Mouse (Mus musculus) B cell, adult 2 months (primary cell): ENCODE data around the gene Sash1.

Experiments
- DNase-seq, 2 experiments: peaks; one replicate each; pipeline ENCODE4 v3.0.0; 2022

The Sash1 gene

GRCm38 (mm10) chr10:8785451-8786145 is 100.3 kb downstream of the Sash1 start:
- DNase-seq = no peak

- DNase-seq = no peak
Measured at GRCm38 (mm10) chr10:8781876-8782372, 103.9 kb downstream of the Sash1 start.

GRCm38 (mm10) chr10:8779842-8780241 is 106.0 kb downstream of the Sash1 start:
- DNase-seq = no peak

- no peak for DNase-seq
Measured at GRCm38 (mm10) chr10:8778845-8779244, 107.0 kb downstream of the Sash1 start.

- DNase-seq = no peak
Measured at GRCm38 (mm10) chr10:8777552-8778253, 108.2 kb downstream of the Sash1 start.

- no peak for DNase-seq
Measured at GRCm38 (mm10) chr10:8776791-8777190, 109.1 kb downstream of the Sash1 start.

- no peak for DNase-seq
Measured at GRCm38 (mm10) chr10:8775794-8776193, 110.1 kb downstream of the Sash1 start.

GRCm38 (mm10) chr10:8772464-8773209 is 113.2 kb downstream of the Sash1 start:
- no peak for DNase-seq

- no peak for DNase-seq
Measured at GRCm38 (mm10) chr10:8770931-8771653, 114.8 kb downstream of the Sash1 start.

- no peak for DNase-seq
Measured at GRCm38 (mm10) chr10:8768654-8769053, 117.2 kb downstream of the Sash1 start.

- DNase-seq = no peak
Measured at GRCm38 (mm10) chr10:8767381-8767780, 118.5 kb downstream of the Sash1 start.

- DNase-seq = peak; percentile 14 to 21
Measured at GRCm38 (mm10) chr10:8765922-8766522, 119.8 kb downstream of the Sash1 start.

- DNase-seq = no peak
Measured at GRCm38 (mm10) chr10:8762771-8763170, 123.1 kb downstream of the Sash1 start.

GRCm38 (mm10) chr10:8762209-8762701 is 123.6 kb downstream of the Sash1 start:
- DNase-seq = no peak

- no peak for DNase-seq
Measured at GRCm38 (mm10) chr10:8761656-8762055, 124.2 kb downstream of the Sash1 start.

GRCm38 (mm10) chr10:8760598-8760997 is 125.3 kb downstream of the Sash1 start:
- no peak for DNase-seq

GRCm38 (mm10) chr10:8759228-8759627 is 126.6 kb downstream of the Sash1 start:
- DNase-seq = no peak

GRCm38 (mm10) chr10:8757429-8757931 is 128.4 kb downstream of the Sash1 start:
- DNase-seq = no peak

GRCm38 (mm10) chr10:8756604-8757354 is 129.1 kb downstream of the Sash1 start:
- DNase-seq = no peak

GRCm38 (mm10) chr10:8753377-8753776 is 132.5 kb downstream of the Sash1 start:
- DNase-seq = no peak

GRCm38 (mm10) chr10:8752436-8752835 is 133.4 kb downstream of the Sash1 start:
- DNase-seq = no peak
